Mouse (Mus musculus) lung, postnatal 25 days (tissue): ENCODE measurements at regions not wholly inside any gene's neighbourhood (a gene's known extent, or its start where the extent isn't known, plus 50 kb on each side); places are given as distances from the start of the nearest gene placed in this dataset.

Source experiments
- DNase-seq: peaks from one replicate; pipeline ENCODE4 v3.0.0; 2022; ENCODE audit warnings: low spot score

DNA sequence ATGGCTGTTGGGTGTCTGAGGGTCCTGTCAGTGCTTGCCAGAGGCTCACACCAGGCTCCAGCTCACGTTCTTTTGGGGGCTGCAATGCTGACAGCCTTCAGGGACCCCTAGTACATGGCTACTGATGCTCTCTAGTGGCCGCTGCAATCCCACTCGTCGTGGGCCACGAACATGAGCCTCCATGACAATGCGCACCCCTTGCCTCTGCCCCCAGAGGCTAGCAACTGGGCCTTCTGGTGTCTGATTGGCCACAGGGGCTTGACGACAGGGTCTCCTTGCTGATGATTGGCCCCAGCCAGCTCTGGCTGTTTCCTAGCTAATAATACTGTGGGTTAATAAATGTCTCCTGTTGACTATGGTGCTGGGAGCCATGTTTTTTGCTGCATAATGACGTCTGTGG lies 61.1 kb downstream of the Rtl1 start:
- no peak for DNase-seq

DNA sequence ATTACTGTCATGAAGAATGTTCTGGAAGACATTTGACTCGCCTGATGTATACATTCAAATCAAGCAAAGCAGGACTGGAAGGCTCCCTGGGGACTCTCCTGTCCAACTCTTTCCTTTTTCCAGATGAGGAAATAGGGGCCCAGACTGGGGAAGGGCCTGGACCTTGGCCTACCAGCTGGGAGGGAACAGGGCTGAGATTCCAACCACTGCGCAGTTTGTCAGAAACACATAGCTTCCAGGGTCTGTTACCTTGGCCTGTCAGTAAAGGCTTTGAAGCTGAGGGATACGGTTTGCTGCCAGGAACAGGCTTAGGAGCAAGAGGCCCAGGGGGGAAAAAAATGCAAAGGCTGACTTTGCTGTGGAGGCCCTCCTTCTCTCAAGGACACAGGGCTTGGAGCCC lies 61.5 kb downstream of the Rtl1 start:
- no peak for DNase-seq

- DNase-seq = no peak
Observed at GRCm38 (mm10) chr12:109536536-109536935, 63.6 kb downstream of the Rtl1 start.

DNA sequence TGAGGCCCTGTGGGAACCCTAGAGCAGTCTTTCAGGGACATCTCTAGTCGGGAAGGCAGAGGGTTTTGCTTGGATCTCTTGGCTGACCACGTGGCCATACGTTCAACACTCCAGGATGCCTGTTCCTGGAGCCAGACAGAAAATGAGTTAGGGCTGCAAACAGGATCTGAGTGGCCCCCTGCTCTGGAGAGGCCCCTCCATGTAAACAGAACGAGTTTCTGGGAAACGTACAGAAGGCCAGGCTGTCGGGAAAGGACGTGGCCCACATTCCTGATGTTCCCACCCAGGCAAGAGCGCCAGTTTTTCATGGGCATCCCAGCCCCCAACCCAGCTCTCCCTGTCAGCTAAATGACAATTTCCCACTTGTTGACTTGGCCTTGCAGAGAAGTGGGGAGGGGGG lies 67.7 kb downstream of the Rtl1 start:
- no peak for DNase-seq

GRCm38 (mm10) chr12:109531347-109532023 lies 68.6 kb downstream of the Rtl1 start:
- DNase-seq = peak; percentile 36

GRCm38 (mm10) chr12:109530215-109531050 lies 69.7 kb downstream of the Rtl1 start:
- DNase-seq = no peak

DNA sequence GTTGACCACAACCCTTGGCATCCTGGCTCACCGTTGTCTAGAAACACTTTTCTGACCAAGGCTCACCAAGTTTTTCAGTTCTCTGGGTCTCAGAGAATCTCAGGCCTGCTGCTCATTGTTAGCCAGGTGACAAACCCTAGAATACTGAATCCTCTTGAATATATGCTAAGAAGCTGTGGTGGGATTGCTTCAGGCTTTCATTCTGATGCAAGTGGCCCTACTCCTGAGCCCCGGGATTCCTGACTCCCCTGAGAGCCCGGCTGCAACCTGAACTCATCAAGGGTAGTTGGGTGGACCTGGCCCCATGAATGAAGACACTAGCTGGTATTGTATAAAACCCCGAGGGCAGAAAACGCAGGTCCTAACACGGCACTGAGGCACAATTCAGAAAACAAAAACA lies 70.6 kb downstream of the Rtl1 start:
- DNase-seq = no peak

- no peak for DNase-seq
Observed at GRCm38 (mm10) chr12:109528966-109529365, 71.2 kb downstream of the Rtl1 start.

- DNase-seq = no peak
Observed at GRCm38 (mm10) chr12:109528263-109528545, 71.9 kb downstream of the Rtl1 start.

DNA sequence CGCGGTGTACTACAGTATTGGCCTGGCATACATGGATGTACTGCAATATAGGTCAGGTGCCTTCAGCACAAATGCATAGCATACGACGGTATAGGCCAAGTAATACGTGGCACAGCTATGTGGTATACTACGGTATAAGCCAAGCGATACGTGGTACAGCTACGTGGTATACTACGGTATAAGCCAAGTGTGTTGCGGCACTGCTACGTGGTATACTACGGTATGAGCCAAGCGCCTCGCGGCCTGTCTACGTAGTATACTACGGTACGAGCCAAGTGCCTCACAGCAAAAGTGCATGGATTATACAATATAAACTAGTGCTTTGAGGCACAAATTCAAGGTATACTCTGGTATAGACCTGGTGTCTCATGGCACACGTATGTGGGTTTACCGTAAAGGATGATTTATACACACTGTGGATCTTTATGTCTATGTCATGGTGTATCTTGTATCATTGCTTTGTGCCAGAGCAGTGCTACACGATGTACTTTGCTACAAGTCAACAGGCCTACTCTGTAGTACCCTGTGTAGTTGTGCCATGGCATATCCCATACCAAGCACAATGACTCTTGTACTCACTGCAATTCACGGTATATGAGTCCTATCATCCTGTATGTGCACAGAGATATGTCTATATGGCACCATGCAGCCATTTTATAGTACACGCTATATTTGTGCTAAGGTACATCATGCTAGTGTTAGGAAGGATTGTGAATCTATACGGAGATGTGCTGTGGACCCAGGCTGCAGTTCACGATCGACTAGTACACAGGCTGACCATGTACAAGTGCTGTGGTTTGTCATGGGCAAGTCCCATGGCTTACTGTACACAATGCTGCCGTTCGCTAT lies 72.5 kb downstream of the Rtl1 start:
- no peak for DNase-seq

DNA sequence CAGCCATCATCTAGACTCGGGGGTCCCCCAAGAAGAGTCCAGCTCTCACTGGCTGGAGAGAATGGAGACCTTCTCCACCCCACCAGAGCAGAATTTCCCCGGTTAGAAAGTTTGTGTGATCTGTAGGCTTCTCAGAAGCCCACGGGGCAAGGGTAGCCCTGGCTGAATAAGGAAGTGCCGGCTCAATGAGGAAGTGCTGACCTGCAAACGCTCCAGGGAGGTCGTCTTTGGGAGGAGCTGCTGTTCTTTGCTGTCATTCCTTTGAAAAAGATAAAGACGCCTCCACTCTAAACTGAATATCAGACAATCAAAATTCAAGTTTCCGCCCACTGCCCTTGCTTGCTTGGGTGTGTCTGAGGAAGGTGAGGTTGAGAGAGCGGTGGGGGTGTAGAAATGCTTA lies 73.0 kb downstream of the Dlk1 start:
- DNase-seq = no peak

DNA sequence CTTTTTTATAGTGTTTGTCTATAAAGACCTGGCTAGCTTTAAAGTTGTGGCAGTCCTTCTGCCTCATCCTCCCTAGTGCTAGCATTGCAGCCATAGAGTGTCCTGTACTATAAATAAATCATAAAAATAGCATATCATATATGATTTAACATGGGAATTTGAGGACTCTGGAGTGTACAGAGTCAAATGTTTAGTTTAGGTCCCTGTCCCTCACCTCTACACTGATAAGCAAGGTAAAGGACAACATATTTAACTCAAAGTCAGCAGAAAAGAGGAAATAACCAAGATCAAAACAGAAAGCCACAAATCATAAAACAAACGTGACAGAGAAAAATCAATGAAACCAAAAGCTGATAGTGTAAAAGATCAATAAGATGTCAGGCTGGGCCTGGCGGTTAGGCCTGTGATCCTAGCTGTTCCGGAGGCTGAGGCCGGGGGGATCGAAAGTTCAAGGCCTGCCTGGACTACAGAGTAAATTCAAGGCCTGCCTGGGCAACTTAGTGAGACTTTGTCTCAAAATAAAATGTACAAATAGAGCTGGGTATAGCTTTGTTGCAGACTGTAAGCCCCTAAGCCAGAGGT lies 68.7 kb downstream of the Dlk1 start:
- no peak for DNase-seq

- DNase-seq = no peak
Observed at GRCm38 (mm10) chr12:109520414-109520813, 67.8 kb downstream of the Dlk1 start.

DNA sequence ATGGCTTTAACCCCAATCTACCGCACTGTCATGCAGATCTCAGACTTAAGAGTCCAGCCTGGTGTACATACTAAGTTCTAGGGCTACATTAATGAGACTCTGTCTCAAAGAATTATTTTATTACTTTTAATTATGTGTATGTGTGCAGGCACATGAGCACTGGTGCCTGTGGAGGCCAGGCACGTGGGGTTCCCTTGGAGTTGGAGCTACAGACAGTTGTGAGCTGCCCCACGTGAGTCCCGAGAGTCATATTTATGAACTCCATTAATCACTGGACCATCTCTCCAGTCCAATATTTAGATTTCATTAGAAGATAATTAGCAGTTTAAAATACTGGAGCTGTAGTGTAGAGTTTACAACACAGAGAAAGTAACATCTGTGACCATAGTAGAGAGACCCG lies 67.2 kb downstream of the Dlk1 start:
- DNase-seq = no peak

DNA sequence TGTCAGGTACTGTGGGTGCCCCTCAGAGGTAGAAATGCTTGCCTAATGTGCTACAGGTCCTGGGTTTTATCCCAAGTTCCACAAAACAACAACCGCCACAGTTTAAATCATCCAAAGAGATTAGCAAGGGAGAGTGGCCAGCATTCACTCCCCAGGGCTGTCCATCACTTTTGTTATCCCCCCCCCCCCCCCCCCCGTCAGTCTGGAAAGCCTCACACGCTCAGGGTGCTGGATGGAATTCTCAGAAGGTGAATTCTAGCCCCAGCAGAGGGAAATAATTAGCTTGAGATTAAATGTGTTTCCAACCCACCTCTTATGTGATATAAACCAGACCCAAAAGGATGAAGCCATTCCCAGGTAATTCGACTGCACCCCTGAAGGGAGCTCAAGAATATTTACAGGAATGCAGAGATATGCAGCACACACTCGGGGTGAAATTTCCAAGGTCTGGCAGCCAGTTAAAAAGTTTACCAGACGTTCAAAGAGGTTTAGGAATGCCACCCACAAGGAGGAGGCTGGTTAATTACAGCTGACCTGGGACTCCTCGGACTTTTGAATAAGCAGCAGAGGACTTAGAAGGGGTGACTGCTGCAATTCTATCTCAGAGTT lies 65.9 kb downstream of the Dlk1 start:
- DNase-seq = no peak

- DNase-seq = no peak
Observed at GRCm38 (mm10) chr12:109517764-109518163, 65.1 kb downstream of the Dlk1 start.

- no peak for DNase-seq
Observed at GRCm38 (mm10) chr12:109516961-109517360, 64.3 kb downstream of the Dlk1 start.

GRCm38 (mm10) chr12:109514292-109514818 lies 61.7 kb downstream of the Dlk1 start:
- no peak for DNase-seq
